Mouse (Mus musculus) heart, adult 9 months (tissue): Measurements from ENCODE around the gene Mecr.
"Not testable (repeated sequence)": the region's sequence is repeated elsewhere in the genome, so short reads cannot be mapped to it uniquely, and the experiment has no call there.

Source experiments
- DNase-seq, 2 experiments: peaks; one replicate each; pipeline ENCODE4 v3.0.0; 2022; ENCODE audit warnings: low spot score in 2 of 2

Mecr gene

DNA sequence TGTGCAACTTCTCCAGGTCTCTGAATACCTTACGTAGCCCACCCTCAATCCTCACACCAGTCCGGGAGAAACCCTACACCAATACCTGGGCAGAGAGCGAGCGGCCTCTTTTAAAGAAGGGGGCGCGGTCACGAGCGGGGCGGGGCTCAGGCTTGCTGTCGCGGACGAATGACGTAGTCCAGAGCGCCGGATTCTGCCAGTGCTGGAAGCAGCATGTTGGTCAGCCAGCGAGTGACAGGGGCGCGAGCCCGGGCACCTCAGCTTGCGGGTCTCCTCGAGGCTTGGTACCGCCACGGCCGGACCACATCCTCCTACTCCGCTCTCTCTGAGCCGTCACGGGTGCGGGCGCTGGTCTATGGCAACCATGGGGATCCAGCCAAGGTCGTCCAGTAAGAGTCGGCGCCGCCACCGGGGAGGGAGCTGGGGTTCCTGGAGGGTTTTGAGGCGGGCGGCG, at the start of gene Mecr:
Mecr (plus strand) TSS at position 181 of the 454 bp plus-strand sequence.
- DNase-seq, result peak; percentile 84 to 92

DNA sequence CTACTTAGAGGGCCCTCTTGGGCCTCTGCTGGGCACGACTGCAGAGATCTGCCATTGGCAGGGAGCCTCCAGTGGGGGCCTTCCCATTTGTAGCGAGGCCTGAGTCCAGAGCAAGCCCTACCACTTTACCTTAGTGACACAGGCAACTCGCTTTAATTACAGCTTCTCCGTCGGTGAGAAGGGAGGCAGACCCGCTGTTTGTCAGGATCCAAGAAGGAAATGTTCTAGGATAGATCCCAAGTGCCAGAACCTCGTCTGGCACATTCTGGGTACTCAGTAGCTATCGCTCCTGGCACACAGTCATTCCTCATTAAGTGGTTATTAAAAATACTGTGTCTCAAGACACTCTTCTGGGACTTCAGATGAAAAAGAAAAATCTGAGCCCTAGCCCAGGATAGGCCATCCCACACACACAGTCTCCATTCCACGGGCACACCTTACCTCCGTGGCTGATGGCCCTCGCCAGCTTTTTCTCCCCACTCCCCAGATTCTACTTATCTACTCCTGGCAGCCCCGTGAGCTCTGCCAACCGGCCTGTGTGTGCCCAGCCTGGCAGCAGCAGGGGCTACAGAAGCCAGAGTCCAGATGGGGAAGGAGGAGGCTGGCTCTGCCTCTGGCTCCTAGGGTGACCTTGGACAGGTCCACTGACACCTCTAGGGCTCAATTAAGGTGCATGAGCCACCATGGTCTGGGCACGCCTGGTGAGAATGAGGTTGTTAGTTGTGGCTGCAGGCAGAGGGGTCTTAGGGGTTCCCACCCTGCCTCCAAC, 46.8 kb upstream of the Mecr start:
- peak; percentile 22 to 31 for DNase-seq

DNA sequence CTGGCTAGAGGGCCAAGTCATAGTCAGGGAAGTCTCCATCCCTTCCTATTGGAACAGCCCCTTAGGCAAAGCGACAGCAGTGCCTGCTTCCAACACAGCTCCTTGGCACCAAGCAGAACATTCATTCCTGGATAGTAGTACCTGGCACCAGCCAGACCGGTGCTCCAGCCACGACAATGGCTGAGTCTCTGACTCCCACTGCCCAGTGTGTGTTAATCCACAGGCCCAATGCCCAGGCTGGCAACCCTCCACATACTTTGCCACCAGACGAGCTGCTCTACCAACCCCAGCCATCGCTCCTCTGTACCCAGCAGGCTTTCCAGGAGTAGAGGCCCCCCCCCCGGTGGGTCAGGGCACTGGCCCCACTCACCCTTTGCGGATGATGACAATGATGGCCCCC, 45.8 kb upstream of the Mecr start:
- peak; percentile 65 to 68 for DNase-seq

DNA sequence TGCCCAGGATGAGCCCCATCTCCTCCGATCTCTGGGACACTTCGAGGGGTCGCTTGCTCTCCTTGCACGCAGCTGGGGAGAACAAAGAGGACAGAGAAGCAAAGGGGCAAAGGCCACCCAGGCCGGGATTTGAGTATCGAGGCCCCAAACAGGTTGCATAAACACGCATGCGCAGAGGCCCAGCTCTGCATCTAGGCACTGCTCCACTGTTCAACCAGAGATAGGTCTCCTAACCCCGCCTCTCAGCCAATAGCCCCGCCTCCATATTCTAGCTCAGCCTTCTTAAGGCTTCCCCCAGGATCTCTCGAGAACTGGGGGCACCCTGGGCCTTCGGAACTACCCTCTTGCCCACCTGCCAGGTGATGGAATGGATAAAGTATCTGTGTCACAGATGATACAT, 45.4 kb upstream of the Mecr start:
- DNase-seq, result no peak

DNA sequence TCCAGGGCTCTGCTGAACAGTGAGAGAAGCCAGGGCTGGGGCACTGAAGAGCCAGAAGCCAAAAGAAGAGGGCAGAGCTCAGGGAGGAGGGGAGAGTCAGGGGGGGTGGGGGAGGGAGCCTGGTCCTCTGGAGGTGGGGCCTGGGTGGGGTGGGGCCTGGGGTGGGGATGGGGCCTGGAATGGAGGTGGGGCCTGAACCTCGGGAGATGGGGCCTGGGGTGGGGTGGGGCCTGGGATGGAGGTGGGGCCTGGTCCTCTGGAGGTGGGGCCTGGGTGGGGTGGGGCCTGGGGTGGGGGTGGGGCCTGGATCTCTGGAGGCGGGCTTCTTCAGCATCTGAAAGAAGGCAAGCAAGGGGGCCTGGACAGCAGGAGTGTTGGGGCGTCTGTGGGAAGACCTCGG, 44.3 kb upstream of the Mecr start:
- DNase-seq, result no peak

DNA sequence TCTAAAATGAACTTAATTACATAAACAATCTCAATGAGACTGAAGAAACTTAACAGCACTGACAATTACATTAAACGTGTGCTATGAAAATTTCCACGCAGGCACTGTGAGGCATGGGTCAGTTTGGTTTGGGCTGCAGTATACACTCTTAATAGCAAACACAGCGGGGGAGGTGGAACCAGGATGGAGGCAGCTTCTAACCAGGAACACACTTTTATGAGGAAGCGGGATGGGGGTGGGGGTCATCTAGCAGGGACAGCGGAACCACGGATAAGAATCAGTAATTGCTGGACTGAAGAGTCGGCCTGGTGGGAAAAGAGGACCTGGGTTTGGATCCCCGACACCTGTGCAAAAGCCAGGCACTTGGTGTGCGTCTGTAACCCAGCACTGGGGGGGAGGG, 39.4 kb upstream of the Mecr start:
- DNase-seq, result no peak

DNA sequence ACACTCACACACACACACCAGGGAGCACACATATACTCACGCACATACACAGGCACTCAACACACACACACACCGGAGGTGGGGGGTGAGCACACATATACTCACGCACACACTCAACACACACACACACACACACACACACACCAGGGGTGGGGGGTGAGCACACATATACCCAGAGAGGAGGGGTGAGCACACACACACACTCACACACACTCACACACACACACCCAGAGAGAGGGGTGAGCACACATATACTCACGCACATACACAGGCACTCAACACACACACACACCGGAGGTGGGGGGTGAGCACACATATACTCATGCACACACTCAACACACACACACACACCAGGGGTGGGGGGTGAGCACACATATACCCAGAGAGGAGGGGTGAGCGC, 38.5 kb upstream of the Mecr start:
- not testable (repeated sequence) for DNase-seq

DNA sequence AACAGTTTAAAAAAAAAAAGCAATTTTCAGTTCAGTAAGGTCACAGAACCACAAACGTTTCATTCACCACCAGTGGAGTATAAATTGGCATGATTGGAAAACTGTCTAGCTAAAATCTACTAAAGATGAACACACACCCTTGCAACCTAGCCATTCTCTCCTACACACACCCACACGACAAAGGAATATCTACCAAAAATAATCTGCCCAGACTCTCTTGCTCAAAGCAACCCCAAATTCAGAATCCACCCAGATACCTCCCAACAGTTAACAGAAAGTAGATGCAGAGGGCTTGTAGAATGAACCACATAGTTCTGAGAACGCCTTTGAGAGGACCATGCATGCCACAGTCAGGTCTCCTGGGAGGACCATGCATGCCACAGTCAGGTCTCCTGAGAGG, 38.0 kb upstream of the Mecr start:
- DNase-seq, result no peak

DNA sequence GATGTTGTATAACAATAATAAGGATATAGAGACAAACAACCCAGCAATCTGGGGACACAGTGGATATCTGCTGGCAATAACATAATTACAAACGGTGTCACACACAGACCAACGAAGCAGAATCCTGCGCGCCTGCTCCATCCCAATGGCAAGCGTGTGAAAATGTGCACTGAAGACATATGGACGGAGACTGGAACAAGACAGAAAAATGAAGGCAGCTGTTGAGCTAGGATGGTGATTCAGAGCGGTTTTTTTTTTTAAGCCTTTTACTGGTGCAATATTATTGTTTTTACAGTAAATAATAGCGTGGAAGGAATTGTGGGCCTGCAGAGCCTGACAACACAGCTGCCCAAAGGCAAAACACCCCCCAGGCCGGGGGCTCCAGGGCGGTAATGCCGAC, 30.8 kb upstream of the Mecr start:
- DNase-seq, result no peak

DNA sequence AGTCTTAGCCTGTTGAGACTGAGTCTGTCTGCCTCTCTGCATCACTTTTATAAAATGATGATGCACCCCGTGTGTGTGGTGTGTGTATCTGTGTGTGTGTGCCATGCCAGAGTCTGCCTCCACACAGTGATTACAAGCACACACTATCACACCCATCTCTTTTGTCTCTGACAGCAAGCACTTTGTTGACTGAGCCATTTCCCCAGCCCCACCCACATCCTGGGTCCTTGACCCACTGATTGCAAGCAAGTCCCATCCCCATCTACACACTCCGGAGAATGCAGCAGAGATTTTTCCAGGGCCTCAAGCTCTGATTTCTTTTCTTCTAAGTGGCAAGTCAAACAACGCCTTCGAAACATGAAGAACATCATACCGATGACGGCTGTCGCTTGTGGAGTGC, 29.5 kb upstream of the Mecr start:
- DNase-seq, result no peak

DNA sequence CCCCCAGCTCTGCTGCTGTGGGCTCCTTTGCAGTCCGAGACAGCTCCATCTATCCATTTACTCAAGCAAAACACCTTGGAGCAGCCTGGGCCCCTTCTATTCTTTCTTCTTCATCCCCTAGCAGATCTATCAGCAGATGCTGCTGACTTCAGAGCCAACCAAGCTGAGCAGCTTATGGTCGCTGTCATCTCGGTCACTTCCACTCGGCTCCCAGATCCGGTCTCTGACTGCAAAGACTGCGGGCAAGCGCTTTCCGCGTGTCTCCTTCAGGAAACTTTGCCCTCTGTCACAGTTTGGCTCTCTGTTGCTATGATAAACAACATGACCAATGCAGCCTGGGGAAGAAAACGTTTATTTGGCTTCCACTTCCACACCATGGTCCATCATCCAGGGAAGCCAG, 28.4 kb upstream of the Mecr start:
- no peak for DNase-seq

DNA sequence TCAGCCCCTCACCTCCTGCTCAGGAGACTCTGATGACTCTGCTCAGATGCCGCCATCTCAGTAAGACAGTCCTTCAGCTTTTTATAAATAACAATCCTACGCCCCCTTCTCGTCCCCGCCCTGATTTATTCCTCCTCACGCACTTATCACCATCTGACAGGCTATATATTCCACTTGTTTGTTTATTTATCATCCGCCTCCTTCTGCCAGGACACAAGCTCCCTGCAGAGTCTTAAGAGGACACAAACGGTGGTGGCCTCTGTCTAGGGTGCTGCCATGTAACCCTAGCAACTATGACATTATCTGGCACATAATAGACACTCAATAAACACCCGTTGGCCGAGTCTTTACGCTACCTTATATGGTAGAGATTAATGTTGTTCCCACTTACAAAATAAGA, 27.5 kb upstream of the Mecr start:
- no peak for DNase-seq

DNA sequence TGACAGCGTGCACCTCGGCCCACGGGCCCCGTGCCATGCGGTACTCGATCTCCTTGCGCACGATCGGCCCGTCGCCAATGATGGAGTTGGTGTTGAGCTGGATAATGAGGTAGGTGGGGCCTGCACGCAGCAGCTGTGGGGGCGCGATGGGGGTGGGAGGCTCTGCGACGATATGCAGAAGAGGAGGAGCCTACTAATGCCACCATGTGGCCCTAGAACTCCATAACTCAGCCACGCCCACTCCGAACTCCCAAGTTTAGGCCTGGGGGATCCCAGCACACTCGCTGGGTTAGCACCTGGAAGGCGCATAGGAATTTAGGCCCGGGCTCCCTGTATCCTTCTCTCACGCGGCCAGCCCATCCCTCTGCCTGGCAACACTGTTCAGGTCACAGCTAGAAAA, 24.3 kb upstream of the Mecr start:
- DNase-seq, result no peak

DNA sequence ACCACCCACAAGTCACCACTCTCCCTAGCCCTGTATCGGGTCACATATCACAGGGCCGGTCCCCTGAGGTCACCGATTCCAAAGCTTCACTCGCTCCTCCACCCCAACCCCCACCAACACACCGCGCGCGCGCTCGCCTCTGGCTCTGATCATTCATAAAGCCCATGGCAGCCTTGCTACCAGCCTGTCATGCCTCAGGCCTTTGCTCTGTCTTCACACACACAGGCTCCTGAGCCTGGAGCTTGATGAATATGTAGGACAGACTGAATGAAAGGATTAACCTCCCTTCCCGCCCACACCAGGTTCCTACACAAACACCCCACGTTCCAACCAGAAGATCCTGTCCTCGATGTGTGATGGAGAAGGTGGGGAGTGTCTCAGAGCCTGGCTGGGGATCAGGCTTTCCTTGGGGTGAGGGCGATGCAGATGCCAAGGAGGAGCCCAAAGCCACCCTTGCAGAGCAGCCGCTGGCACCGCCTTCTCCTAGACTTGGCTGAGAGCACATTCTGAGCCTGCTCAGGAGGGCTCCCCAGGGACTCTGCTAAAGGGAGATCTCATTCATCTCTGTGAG, 22.0 kb upstream of the Mecr start:
- no peak for DNase-seq

DNA sequence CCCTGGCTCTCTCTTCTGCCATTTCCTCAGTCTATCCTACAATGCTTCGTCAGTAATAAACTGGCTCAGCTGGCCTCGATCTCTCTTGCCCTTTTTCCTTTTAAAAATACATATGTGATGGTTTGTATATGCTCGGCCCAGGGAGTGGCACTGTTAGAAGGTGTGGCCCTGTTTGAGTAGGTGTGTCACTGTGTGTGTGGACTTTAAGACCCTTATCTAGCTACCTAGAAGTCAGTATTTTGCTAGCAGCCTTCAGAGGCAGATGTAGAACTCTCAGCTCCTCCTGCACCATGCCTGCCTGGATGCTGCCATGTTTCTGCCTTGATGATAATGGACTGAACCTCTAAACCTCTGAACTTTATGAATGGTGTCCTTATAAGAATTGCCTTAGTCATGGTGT, 20.7 kb upstream of the Mecr start:
- DNase-seq, result no peak

DNA sequence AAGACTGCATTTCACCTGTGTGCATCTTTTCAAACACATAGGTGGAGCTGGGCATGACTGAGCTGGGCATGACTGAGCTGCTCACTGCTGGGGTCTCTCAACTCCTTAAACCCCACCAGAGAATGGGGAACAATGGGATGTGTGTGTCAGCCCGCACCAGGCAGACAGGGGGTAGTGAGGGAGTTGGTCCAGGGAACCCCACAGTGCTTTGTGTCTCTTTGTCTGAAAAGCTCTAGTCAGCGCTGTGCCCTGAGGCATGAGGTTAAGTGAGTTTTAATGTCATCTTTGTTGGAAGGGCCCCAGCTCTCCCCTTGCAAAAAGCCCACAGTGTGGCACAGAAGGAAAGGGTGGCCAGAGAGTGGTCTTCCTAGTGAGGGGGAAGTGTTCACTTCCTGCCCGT, 18.3 kb upstream of the Mecr start:
- no peak for DNase-seq

DNA sequence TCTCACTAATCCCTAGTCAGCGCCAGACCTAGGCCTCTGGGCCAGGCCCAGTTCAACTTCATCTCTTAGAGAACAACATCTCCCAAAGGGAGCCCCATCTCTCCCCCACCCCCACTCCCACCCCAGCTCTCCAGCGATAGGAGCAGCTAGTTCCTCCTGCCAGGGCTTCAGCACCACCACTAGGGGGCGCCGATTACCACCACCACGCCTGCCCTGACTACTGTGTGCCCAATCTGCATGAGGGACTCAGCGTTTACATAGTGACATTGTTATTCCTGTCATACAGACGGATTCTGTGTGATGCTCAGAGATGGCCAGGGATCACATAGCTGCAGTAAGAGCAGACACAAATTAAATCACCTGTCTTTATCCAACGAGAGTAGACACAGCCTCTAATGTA, 17.4 kb upstream of the Mecr start:
- DNase-seq, result peak in 1 of 2 experiments; percentile 12

DNA sequence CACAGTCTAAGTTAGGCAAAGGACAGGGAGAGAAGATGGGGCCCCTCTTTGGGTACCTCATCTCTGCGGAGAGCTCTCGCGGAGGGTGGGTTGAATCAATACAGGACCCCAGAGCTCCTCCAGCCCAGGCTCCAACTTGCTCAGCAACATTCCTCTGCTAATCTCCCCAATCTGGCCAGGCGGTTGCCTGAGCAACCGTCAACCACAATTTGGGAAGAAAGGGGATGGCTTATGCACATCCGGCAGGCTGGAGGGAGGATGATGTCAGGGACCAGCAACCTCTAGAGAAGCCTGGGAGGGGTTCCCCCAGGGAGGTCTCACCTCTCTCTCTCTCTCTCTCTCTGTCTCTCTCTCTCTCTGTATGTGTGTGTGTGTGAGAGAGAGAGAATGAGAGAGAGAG, 16.4 kb upstream of the Mecr start:
- no peak for DNase-seq

DNA sequence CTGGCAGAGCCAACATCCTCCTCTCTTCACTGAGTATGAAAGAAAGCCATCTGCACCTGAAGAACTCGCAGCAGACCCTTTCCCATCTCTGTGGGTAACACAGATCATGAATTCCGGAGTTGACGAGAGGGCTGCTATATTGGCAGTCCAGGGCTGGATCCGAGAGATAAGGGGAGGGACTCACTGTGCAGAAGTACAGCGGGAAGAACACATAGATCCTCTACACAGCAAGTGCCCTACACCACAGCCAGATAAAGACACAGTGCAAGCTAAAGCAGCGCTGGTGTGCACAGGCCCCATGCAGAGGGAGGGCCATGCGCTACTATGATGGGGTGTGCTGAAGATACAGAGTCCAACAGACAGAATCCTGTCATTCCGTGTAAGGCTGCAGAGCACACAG, 14.1 kb upstream of the Mecr start:
- DNase-seq, result no peak

DNA sequence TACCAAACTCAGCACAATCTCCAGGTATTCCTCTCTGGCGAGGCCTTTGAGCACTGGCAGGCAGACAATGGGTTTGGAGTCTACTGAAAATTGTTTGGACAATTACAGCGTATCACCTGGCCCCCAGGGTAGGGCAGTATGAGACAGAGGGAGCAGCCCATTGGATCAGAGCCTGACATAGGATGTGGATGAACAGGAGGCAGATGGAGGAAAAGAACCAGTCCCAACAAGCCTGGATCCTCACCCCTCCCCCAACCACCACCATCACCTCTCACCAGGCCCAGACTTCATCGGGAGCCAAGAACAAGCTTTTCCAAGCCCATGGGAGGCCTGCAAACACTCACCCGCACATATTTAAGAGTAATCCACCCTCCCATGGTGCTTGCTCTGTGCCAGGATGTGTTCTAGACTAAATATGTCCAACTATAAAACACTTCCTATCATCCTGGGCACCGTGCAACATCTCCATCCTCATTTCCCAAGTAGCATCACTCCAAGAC, 11.7 kb upstream of the Mecr start:
- DNase-seq, result no peak

DNA sequence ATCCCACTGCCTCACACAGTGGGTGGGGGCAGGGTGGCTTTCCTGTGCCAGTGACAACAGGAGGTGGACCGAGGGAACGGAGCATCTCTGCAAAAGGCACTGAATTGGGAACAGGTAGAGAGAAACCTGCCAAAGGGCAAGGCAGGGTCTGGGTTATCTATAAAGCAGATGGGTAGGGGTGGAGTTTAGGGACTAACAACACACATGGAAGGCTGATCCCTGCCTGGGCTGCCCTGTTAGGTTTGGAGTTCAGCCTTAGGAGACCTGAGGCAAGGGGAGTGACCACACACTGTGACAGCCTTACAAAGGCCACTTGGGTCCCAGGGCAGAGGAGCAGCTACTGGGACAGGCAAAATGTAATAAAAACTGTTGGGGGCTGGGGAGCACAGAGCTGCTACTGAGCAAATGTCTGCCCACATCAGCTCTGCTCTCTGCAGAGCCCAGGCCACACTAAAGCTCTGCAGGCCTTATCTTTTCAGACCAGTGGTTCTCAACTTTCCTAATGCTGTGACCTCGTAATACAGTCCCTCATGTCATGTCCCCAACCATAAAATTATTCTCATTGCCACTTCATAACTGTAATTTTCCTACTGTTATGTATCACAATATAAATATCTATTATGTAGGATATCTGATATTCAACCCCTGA, 10.4 kb upstream of the Mecr start:
- DNase-seq, result no peak

DNA sequence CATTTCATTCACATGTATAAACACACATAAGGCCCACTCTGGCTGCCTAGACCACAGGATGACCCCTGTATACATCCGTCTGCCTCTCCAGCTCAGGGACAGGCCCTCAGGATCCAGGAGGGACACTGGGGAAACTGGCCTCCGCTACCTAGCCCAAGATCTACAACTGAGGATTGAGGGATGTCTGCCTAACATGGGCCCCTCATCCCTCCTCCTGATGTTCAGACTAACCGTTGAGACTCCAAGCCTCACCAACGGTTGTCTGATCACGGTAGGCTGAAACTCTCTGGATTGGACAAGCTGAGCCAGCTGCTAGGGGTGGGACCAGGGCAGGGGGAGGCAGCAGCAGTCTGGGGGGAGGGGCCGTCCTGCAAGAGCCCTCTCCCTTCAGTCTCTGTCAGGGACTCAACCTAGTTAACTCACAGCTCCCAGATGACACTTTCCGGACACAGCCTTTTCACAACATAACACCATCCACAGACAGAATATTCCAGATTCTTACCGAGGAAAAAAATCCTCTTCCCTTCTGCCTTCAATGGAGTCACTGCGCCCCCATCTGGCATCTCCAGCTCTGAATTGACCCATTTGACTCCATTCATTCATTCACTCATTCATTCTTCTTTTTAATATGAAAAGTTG, 9.2 kb upstream of the Mecr start:
- DNase-seq, result no peak
